Mouse (Mus musculus) limb, embryonic 11.5 days (tissue): ENCODE measurements around the gene Tm4sf4. TPM values are rescaled to one million over a fixed set of nuclear protein-coding genes. Genes with fewer than 3 reads are reported as not detected.

Experiments
- ATAC-seq: fragments of 200-750 bp; cut with Nextera tagmentation; 2 replicates; pipeline ENCODE4 v1.8.0; 2017; ENCODE audit warnings: low read depth; ENCODE audit not compliant: insufficient number of reproducible peaks, low FRiP score, low TSS enrichment
- DNase-seq: peaks from one replicate; pipeline ENCODE4 v3.0.0-alpha.2; 2015; ENCODE audit warnings: low spot score
- H3K27ac ChIP-seq: fragments of 300-500 bp; sonication (generic); replicated peaks from 2 replicates; pipeline ENCODE4 v1.5.1; 2014; ENCODE audit warnings: low read depth, mild to moderate bottlenecking, low read length
- H3K27me3 ChIP-seq: fragments of 300-500 bp; sonication (generic); 2 replicates; pipeline ENCODE4 v1.6.1; 2014; ENCODE audit warnings: mild to moderate bottlenecking, low read length, mixed read lengths; ENCODE audit not compliant: control insufficient read depth, insufficient read depth
- H3K36me3 ChIP-seq: fragments of 300-500 bp; sonication (generic); 2 replicates; pipeline ENCODE4 v1.6.1; 2014; ENCODE audit warnings: mild to moderate bottlenecking, low read length, moderate library complexity, mixed read lengths; ENCODE audit not compliant: control insufficient read depth, insufficient read depth
- H3K4me1 ChIP-seq: fragments of 300-500 bp; sonication (generic); 2 replicates; pipeline ENCODE4 v1.6.1; 2014; ENCODE audit warnings: low read length, mixed read lengths; ENCODE audit not compliant: control insufficient read depth, insufficient read depth
- H3K4me2 ChIP-seq: fragments of 300-500 bp; sonication (generic); 2 replicates; pipeline ENCODE4 v1.6.1; 2014; ENCODE audit warnings: low read depth, mild to moderate bottlenecking, moderate library complexity; ENCODE audit not compliant: severe bottlenecking
- H3K4me3 ChIP-seq: fragments of 300-500 bp; sonication (generic); 2 replicates; pipeline ENCODE4 v1.5.1; 2014; ENCODE audit warnings: low read depth, low read length
- H3K9ac ChIP-seq: fragments of 300-500 bp; sonication (generic); 2 replicates; pipeline ENCODE4 v1.6.1; 2014; ENCODE audit warnings: mild to moderate bottlenecking, low read length
- H3K9me3 ChIP-seq: fragments of 300-500 bp; sonication (generic); 2 replicates; pipeline ENCODE4 v1.6.1; 2016; ENCODE audit warnings: low read length; ENCODE audit not compliant: control insufficient read depth
- WGBS: fragments of 180-500 bp; shearing (Covaris S2); extraction: QIAGEN DNeasy Blood & Tissue Kit; methylation state at CpG from one replicate; pipeline ENCODE4 v1.1.7; 2014; 5-methylcytosine and 5-hydroxymethylcytosine counted together
- polyA plus RNA-seq: library from polyadenylated mRNA; unstranded; fragments of >200 nt; fragmentation: Nextera tagmentation; extraction: Ambion mirVana; gene quantifications from 2 replicates; pipeline ENCODE4 v1.2.1, GENCODE M21; 2014

Tm4sf4 gene
- polyA plus RNA-seq, 1 experiment from 2014 or later: not detected

DNA sequence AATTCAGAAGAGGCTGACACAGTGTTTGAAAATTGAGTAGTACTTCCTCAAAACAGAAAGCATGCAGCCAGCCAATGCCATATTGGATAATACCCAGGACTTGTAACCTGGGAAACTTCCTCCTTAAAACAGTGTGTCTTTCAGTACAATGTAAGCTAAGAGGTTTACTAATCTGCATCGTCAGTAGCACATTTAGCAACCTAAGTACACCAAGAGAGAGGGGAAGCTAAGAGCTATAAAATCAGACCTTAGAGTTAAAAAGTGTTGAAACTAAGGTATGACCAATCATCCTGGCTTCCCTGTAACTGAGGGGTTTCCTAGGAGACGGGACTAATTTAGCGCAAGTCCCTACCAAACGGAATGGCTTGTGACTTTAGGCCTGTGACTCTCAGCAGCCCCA is 61.0 kb downstream of the Tm4sf4 start:
- no peaks in the 10 kb centered on the region for H3K36me3 ChIP-seq
- H3K9ac ChIP-seq: no peak overlapping the region
- 37% methylated on average over 4 of the region's 4 CpGs for WGBS
- H3K27me3 ChIP-seq: no peaks in the 10 kb centered on the region
- H3K27ac ChIP-seq: peak overlapping the region; percentile 89; the same call in 1 of the 2 replicates
- no peak overlapping the region for H3K4me3 ChIP-seq
- ATAC-seq: no peak
- no peak for DNase-seq
- H3K4me2 ChIP-seq: no peak overlapping the region
- H3K4me1 ChIP-seq: peaks cover 21% of the 10 kb centered on the region
- H3K9me3 ChIP-seq: no peaks in the 10 kb centered on the region

DNA sequence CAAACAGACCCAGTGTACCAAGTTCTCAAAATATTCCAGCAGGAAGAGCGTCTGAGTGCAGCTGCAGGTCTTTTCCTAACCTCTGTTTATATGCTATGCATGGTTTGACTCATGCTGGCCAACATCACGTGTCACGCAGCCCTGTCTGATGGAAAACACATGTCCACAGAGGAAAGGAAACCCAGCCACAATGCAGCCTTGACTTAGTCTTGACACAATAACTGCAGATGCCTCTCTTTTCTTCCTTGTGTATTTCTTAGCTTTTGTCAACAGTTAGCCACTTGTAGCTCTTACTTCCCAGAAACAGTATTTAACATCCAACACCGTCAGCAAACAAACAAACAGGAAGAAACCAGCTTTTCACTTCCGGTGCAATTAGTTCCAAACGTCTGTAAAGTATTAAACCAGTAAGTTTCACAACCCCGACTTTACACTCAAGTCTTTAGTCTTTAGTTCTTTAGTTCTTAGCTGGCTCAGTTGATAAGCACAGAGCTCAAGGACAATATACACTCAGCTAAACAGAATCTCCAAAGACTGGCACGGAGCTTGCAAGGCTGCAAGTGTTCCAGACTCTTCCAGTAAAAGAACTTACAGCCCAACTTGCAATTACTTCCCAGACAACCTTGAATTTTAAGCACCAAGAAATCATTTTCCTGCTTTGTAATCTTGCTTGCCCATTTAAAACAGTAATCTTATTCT is 62.5 kb downstream of the Tm4sf4 start:
- ATAC-seq (peak; percentile 92), DNase-seq (peak; percentile 80)
- no peak overlapping the region for H3K4me3 ChIP-seq
- WGBS: 16% methylated on average over 8 of the region's 8 CpGs
- H3K27me3 ChIP-seq: no peaks in the 10 kb centered on the region
- no peak overlapping the region for H3K9ac ChIP-seq
- peak overlapping the region; percentile 89 for H3K27ac ChIP-seq
- H3K36me3 ChIP-seq: no peaks in the 10 kb centered on the region
- H3K4me2 ChIP-seq: peak overlapping the region; percentile 29; the same call in 1 of the 2 replicates
- H3K4me1 ChIP-seq: peaks cover 21% of the 10 kb centered on the region
- H3K9me3 ChIP-seq: no peaks in the 10 kb centered on the region

Other genes starting within 250 kb of the Tm4sf4 start
- 4.1 and 6.5 TPM in 2 replicates for gene Tm4sf1, start 123.3 kb upstream of the Tm4sf4 start, polyA plus RNA-seq
- gene Wwtr1, start 150.6 kb downstream of the Tm4sf4 start, polyA plus RNA-seq: 11.2 and 12.0 TPM in 2 replicates
- gene Commd2, start 226.4 kb downstream of the Tm4sf4 start, polyA plus RNA-seq: 77.3 and 84.7 TPM in 2 replicates